Mouse (Mus musculus) gastrocnemius, adult 2 months (tissue): Measurements from ENCODE around the gene Nudt3. TPM values are rescaled to one million over a fixed set of nuclear protein-coding genes. Genes with fewer than 3 reads are reported as not detected.
A peak's percentile ranks its signal among the peaks of the same experiment; 100 is the strongest.

ENCODE experiments used
- DNase-seq: peaks from one replicate; pipeline ENCODE4 v3.0.0; 2022
- H3K27ac ChIP-seq: fragments of 200-600 bp; 2 replicates; pipeline ENCODE4 v1.8.1; 2022; ENCODE audit warnings: mild to moderate bottlenecking
- H3K4me3 ChIP-seq: fragments of 200-600 bp; 2 replicates; pipeline ENCODE4 v1.8.1; 2022; ENCODE audit warnings: mild to moderate bottlenecking, moderate library complexity
- CTCF ChIP-seq: fragments of 200-600 bp; IDR thresholded peaks from 2 replicates; pipeline ENCODE4 v1.8.1; 2022; ENCODE audit warnings: antibody characterized with exemption, mild to moderate bottlenecking, moderate library complexity
- intact Hi-C: fragments of 180-260 bp; cut with DNase I; formaldehyde crosslinking; loops from one replicate; pipeline ENCODE4 v1.15.1; 2025
- long read RNA-seq, 2 experiments: library from polyadenylated mRNA; stranded (forward); transcript quantifications; one replicate each; pipeline ENCODE4 v2.0.0; 2021
- total RNA-seq, 2 experiments: library from RNA; stranded (reverse); gene quantifications; 2 replicates each; pipeline ENCODE4 v1.2.3; 2021

Nudt3 gene
- total RNA-seq: 100 to 1,000 TPM; 222 to 261 TPM
- long read RNA-seq, experiment 1, transcript Nudt3-201 (5 exons, 2,223 nt): major isoform, 13 of 56 reads
- long read RNA-seq, experiment 1, partial matches to known transcripts: 2 of 56 reads
- long read RNA-seq, experiment 1, other reads (novel, unspliced or antisense): 40 of 56 reads
- long read RNA-seq, experiment 2, transcript Nudt3-201 (5 exons, 2,223 nt): major isoform, 15 of 85 reads
- long read RNA-seq, experiment 2, partial matches to known transcripts: 0 of 85 reads
- long read RNA-seq, experiment 2, other reads (novel, unspliced or antisense): 70 of 85 reads

GRCm38 (mm10) chr17:27623360-27624326, at the start of gene Nudt3:
Gene Nudt3 (minus strand): TSS chr17:27623495.
- peak; percentile 18; the same call in 1 of the 2 replicates for TF ChIP-seq CTCF
- H3K4me3 ChIP-seq: peak within 1 kb of the TSS; percentile 96
- H3K27ac ChIP-seq: peak within 1 kb of the TSS; percentile 99
- intact Hi-C loops: loop anchor here (2.0 to 10.0 kb wide), 3 partner anchors 21 to 419 kb away; partner anchors contain the start of gene Lemd2
- DNase-seq: peak; percentile 95

- intact Hi-C loops: no loop called here
- H3K4me3 ChIP-seq: no peak overlapping the region
- TF ChIP-seq CTCF: no peak
- no peak overlapping the region for H3K27ac ChIP-seq
- DNase-seq: no peak
These were observed 48.4 kb upstream of the Nudt3 start for GRCm38 (mm10) chr17:27671720-27672119.

GRCm38 (mm10) chr17:27658767-27659166, 35.5 kb upstream of the Nudt3 start:
- DNase-seq: no peak
- Histone ChIP-seq H3K27ac (no peak overlapping the region), H3K4me3 (no peak overlapping the region)
- intact Hi-C loops: no loop called here
- no peak for TF ChIP-seq CTCF

- no peak for DNase-seq
- TF ChIP-seq CTCF: no peak
- no peak overlapping the region for H3K27ac ChIP-seq
- no peak overlapping the region for H3K4me3 ChIP-seq
- intact Hi-C loops: no loop called here
These were observed 33.8 kb upstream of the Nudt3 start for GRCm38 (mm10) chr17:27657123-27657522.

- DNase-seq: no peak
- intact Hi-C loops: no loop called here
- Histone ChIP-seq H3K27ac (no peak overlapping the region), H3K4me3 (no peak overlapping the region)
- no peak for TF ChIP-seq CTCF
These were observed 33.1 kb upstream of the Nudt3 start for GRCm38 (mm10) chr17:27656414-27656813.

- no peak overlapping the region; the same call in 1 of the 2 replicates for H3K4me3 ChIP-seq
- intact Hi-C loops: no loop called here
- TF ChIP-seq CTCF: no peak
These were observed 32.7 kb upstream of the Nudt3 start for GRCm38 (mm10) chr17:27656011-27656399.

GRCm38 (mm10) chr17:27655089-27656010, 32.1 kb upstream of the Nudt3 start, which contains the start of gene Pacsin1:
Gene Pacsin1 (plus strand): TSS chr17:27655509.
- H3K4me3 ChIP-seq: peak within 1 kb of the TSS; percentile 64
- TF ChIP-seq CTCF: no peak
- intact Hi-C loops: no loop called here
- no peak within 1 kb of the TSS for H3K27ac ChIP-seq
- DNase-seq: peak; percentile 44

More at GRCm38 (mm10) chr17:27656011-27656399, 32.7 kb upstream of the Nudt3 start:
- DNase-seq: no peak
- no peak overlapping the region for H3K27ac ChIP-seq

- TF ChIP-seq CTCF: no peak
- no peak overlapping the region for H3K4me3 ChIP-seq
- DNase-seq: no peak
- no peak overlapping the region for H3K27ac ChIP-seq
- intact Hi-C loops: no loop called here
These were observed 30.1 kb upstream of the Nudt3 start for GRCm38 (mm10) chr17:27653253-27653959.

GRCm38 (mm10) chr17:27652046-27652790, 28.9 kb upstream of the Nudt3 start:
- Histone ChIP-seq H3K27ac (no peak overlapping the region), H3K4me3 (no peak overlapping the region)
- intact Hi-C loops: no loop called here
- TF ChIP-seq CTCF: no peak
- DNase-seq: no peak

GRCm38 (mm10) chr17:27650586-27650985, 27.3 kb upstream of the Nudt3 start:
- DNase-seq: no peak
- intact Hi-C loops: loop anchor here (2.0 kb wide), 1 partner anchor 118 kb away; no protein-coding TSS in a partner anchor

GRCm38 (mm10) chr17:27650160-27650559, 26.9 kb upstream of the Nudt3 start:
- H3K27ac ChIP-seq: no peak overlapping the region
- intact Hi-C loops: loop anchor here (2.0 kb wide), 1 partner anchor 119 kb away; no protein-coding TSS in a partner anchor
- TF ChIP-seq CTCF: peak; percentile 89
- peak; percentile 65 for DNase-seq
- H3K4me3 ChIP-seq: no peak overlapping the region

More at GRCm38 (mm10) chr17:27650586-27650985, 27.3 kb upstream of the Nudt3 start:
- Histone ChIP-seq H3K27ac (no peak overlapping the region), H3K4me3 (no peak overlapping the region)
- no peak for TF ChIP-seq CTCF
